Mouse (Mus musculus) granulocyte monocyte progenitor cell, adult 5-6 weeks (primary cell): Measurements from ENCODE around the gene Rhox2a. TPM values are rescaled to one million over a fixed set of nuclear protein-coding genes. Genes with fewer than 3 reads are reported as not detected.
"Not testable (repeated sequence)": the region's sequence is repeated elsewhere in the genome, so short reads cannot be mapped to it uniquely, and the experiment has no call there.

Experiments used
- ATAC-seq: replicated peaks from 2 replicates; pipeline ENCODE4 v1.8.0; 2016; ENCODE audit warnings: mild to moderate bottlenecking, moderate TSS enrichment, inconsistent platforms; ENCODE audit not compliant: poor library complexity, severe bottlenecking
- total RNA-seq, 2 experiments: library from RNA; stranded (forward) in 1 of 2; stranded (reverse) in 1 of 2; fragments of 200-712, 200-1000 nt in 1 of 2; fragments of >200 nt in 1 of 2; fragmentation: Nextera tagmentation in 1 of 2; gene quantifications; 2 replicates each; pipeline ENCODE4 v1.2.3; 2014 to 2017

The Rhox2a gene
- total RNA-seq (2014; fragmentation: Nextera tagmentation) = not detected in 2 replicates
- total RNA-seq (2017) = not detected in 2 replicates

DNA sequence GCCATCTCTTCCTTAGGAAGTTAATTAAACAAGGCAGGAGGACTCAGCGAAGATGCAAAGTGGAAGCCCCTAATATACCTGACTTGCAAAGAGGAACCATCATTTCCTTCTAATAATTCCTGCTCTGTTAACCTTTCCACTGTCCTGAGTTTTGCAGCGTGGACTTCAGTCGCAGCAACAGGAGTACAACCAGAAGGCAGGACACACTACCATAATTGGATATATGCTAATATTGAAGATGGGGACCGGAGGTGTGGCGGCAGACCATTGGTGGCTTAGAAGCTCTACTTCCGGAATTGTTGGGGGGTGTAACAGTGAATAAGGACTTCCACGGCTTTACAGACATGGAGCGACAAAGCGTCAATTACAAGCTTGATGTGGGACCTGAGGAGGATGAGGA, at the start of gene Rhox2a:
Rhox2a (plus strand) TSS at position 301 of the 400 bp plus-strand sequence.
- ATAC-seq = not testable (repeated sequence)

DNA sequence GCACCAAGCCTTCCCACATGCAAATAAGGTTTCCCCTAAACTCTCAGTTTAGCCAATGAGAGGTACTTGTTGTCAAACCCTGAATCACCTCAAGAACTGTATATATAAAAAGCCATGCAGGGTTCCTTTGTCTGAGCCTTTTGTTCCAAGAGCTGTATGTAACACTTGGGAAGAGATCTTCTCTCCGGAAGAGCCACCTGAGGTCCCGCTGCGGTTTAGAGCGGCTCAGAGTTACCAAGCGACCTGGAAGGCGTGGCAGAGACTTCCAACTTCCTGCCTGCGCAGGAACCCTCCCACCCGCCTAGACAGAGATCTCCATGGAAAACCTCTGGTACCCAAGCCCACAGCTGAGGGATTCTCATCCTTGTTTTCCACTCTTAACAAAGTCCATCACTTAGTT, 46.1 kb upstream of the Rhox2a start:
- no peak for ATAC-seq

- no peak for ATAC-seq
Measured at GRCm38 (mm10) chrX:37210941-37211340, 33.8 kb upstream of the Rhox2a start, which contains the start of gene Gm9. Gene Gm9 (minus strand): TSS chrX:37211041.

- ATAC-seq = not testable (repeated sequence)
Measured at GRCm38 (mm10) chrX:37222158-37222557, 22.6 kb upstream of the Rhox2a start, which contains the start of gene Rhox1. Gene Rhox1 (minus strand): TSS chrX:37222258.

- ATAC-seq = not testable (repeated sequence)
Measured at GRCm38 (mm10) chrX:37249619-37250018, 4.8 kb downstream of the Rhox2a start, which contains the start of gene Rhox3a. Gene Rhox3a (plus strand): TSS chrX:37249919.

DNA sequence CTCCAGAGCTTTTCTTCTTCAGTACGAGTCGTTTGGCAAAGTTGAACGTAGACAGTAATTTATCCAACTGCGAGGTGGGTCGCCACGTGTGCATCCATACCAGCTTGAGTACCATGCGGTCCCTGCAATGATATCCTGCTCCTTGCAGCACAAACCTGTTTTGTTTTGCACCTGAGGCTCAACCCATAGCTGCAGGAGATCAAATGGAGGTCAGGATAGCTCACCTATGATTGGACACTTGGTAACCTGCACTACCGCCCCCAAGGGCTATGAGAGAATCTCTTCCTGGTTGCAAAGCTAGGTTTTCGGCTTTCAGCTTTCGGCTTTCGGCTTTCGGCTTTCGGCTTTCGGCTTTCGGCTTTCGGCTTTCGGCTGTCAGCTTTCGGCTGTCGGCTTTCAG, 20.3 kb downstream of the Rhox2a start, which contains the start of gene Rhox4a:
Rhox4a (plus strand) TSS at position 301 of the 400 bp plus-strand sequence.
- not testable (repeated sequence) for ATAC-seq

Other genes with a start within 250 kb of the Rhox2a start
- gene Sowahd, start 196.1 kb upstream of the Rhox2a start, total RNA-seq (2014; fragmentation: Nextera tagmentation) = 0.38 TPM in 1 of 2 replicates, not detected in the other
- gene Sowahd, start 196.1 kb upstream of the Rhox2a start, total RNA-seq (2017) = 0.15 and 1.2 TPM in 2 replicates
- 2,391 and 2,751 TPM in 2 replicates for gene Rpl39, start 159.6 kb upstream of the Rhox2a start, total RNA-seq (2014; fragmentation: Nextera tagmentation)
- gene Rpl39, start 159.6 kb upstream of the Rhox2a start, total RNA-seq (2017) = 3,105 and 3,852 TPM in 2 replicates
- gene Upf3b, start 134.7 kb upstream of the Rhox2a start, total RNA-seq (2014; fragmentation: Nextera tagmentation) = 48.5 and 59.1 TPM in 2 replicates
- 57.7 and 58.8 TPM in 2 replicates for gene Upf3b, start 134.7 kb upstream of the Rhox2a start, total RNA-seq (2017)
- gene Nkap, start 118.2 kb upstream of the Rhox2a start, total RNA-seq (2014; fragmentation: Nextera tagmentation) = 11.0 and 15.8 TPM in 2 replicates
- 16.3 and 65.0 TPM in 2 replicates for gene Nkap, start 118.2 kb upstream of the Rhox2a start, total RNA-seq (2017)
- gene Akap14, start 76.1 kb upstream of the Rhox2a start, total RNA-seq (2014; fragmentation: Nextera tagmentation) = not detected in 2 replicates
- not detected in 2 replicates for gene Akap14, start 76.1 kb upstream of the Rhox2a start, total RNA-seq (2017)
- 227 and 528 TPM in 2 replicates for gene Ndufa1, start 53.8 kb upstream of the Rhox2a start, total RNA-seq (2014; fragmentation: Nextera tagmentation)
- 90.1 and 112 TPM in 2 replicates for gene Ndufa1, start 53.8 kb upstream of the Rhox2a start, total RNA-seq (2017)
- gene Rnf113a1, start 53.7 kb upstream of the Rhox2a start, total RNA-seq (2014; fragmentation: Nextera tagmentation) = 0.73 and 5.8 TPM in 2 replicates
- 2.9 and 3.8 TPM in 2 replicates for gene Rnf113a1, start 53.7 kb upstream of the Rhox2a start, total RNA-seq (2017)
- not detected in 2 replicates for gene Gm9, start 33.9 kb upstream of the Rhox2a start, total RNA-seq (2014; fragmentation: Nextera tagmentation)
- gene Gm9, start 33.9 kb upstream of the Rhox2a start, total RNA-seq (2017) = not detected in 2 replicates
- gene Rhox1, start 22.7 kb upstream of the Rhox2a start, total RNA-seq (2014; fragmentation: Nextera tagmentation) = not detected in 2 replicates
- not detected in 2 replicates for gene Rhox1, start 22.7 kb upstream of the Rhox2a start, total RNA-seq (2017)
- gene Rhox3a, start 4.9 kb downstream of the Rhox2a start, total RNA-seq (2014; fragmentation: Nextera tagmentation) = not detected in 2 replicates
- gene Rhox3a, start 4.9 kb downstream of the Rhox2a start, total RNA-seq (2017) = not detected in 2 replicates
- not detected in 2 replicates for gene Rhox4a, start 20.4 kb downstream of the Rhox2a start, total RNA-seq (2014; fragmentation: Nextera tagmentation)
- gene Rhox4a, start 20.4 kb downstream of the Rhox2a start, total RNA-seq (2017) = not detected in 2 replicates
- not detected in 2 replicates for gene Rhox3a2, start 135.1 kb downstream of the Rhox2a start, total RNA-seq (2014; fragmentation: Nextera tagmentation)
- gene Rhox3a2, start 135.1 kb downstream of the Rhox2a start, total RNA-seq (2017) = not detected in 2 replicates
- gene Rhox4a2, start 145.9 kb downstream of the Rhox2a start, total RNA-seq (2014; fragmentation: Nextera tagmentation) = not detected in 2 replicates
- not detected in 2 replicates for gene Rhox4a2, start 145.9 kb downstream of the Rhox2a start, total RNA-seq (2017)
- not detected in 2 replicates for gene Rhox2b, start 167.1 kb downstream of the Rhox2a start, total RNA-seq (2014; fragmentation: Nextera tagmentation)
- not detected in 2 replicates for gene Rhox2b, start 167.1 kb downstream of the Rhox2a start, total RNA-seq (2017)
- gene Rhox4b, start 187.5 kb downstream of the Rhox2a start, total RNA-seq (2014; fragmentation: Nextera tagmentation) = not detected in 2 replicates
- gene Rhox4b, start 187.5 kb downstream of the Rhox2a start, total RNA-seq (2017) = not detected in 2 replicates
- not detected in 2 replicates for gene Rhox2c, start 208.7 kb downstream of the Rhox2a start, total RNA-seq (2014; fragmentation: Nextera tagmentation)
- gene Rhox2c, start 208.7 kb downstream of the Rhox2a start, total RNA-seq (2017) = not detected in 2 replicates
- not detected in 2 replicates for gene Rhox3c, start 213.6 kb downstream of the Rhox2a start, total RNA-seq (2014; fragmentation: Nextera tagmentation)
- not detected in 2 replicates for gene Rhox3c, start 213.6 kb downstream of the Rhox2a start, total RNA-seq (2017)
- gene Rhox4c, start 235.4 kb downstream of the Rhox2a start, total RNA-seq (2014; fragmentation: Nextera tagmentation) = not detected in 2 replicates
- not detected in 2 replicates for gene Rhox4c, start 235.4 kb downstream of the Rhox2a start, total RNA-seq (2017)
- gene Rhox2d, start 248.5 kb downstream of the Rhox2a start, total RNA-seq (2014; fragmentation: Nextera tagmentation) = not detected in 2 replicates
- gene Rhox2d, start 248.5 kb downstream of the Rhox2a start, total RNA-seq (2017) = not detected in 2 replicates